Mouse (Mus musculus): ENCODE measurements at regions not wholly inside any gene's neighbourhood (a gene's known extent, or its start where the extent isn't known, plus 50 kb on each side); places are given as distances from the start of the nearest gene placed in this dataset.

DNA sequence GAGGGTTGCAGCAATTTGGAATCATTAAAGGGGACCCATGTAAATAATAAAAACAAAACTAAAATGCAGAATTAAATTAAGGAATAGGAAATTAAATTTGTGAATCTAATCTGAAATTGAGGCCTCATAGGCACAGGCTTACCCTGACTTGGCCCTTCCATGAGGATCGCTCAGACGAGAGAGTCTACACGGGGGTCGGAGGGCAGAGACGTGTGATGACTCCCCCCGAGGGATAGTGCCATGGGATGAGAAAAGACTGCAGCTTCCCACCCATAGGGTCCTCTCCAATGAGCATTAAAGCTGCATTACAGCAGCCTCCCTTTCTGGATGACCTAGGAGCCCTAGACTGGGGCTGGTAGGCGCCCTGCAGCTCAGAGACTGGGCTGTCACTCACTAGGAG is 85.4 kb upstream of the Pkdcc start:
- Histone ChIP-seq H3K27ac (0 out of 2 replicates have a peak overlapping the region, but pooled peaks have one; percentile 25), H3K4me1 (peaks cover 36% of the 10 kb centered on the region), H3K4me2 (0 out of 2 replicates have a peak overlapping the region, but pooled peaks have one; percentile 17)

DNA sequence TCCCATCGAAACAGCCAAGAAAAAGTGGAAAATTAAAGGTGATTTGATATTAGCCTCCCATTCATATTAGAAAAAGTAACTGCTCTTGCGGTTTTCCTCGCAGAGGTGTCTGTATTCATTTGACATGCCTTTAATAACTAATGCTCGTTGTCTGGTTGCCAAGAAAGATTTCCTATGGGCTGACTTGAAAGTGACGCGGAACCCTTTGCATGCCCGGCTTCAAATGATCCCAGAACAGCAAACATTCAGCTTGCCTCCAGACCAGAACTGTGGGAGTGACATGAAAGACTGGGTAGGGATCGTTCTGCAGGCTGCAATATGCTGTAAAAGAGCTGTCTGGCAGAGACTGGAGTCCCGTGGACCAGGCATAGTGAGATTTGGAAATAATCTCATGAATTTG is 81.9 kb upstream of the Pkdcc start:
- H3K4me2 ChIP-seq: no peak overlapping the region
- no peak overlapping the region for H3K27ac ChIP-seq
- peaks cover 12% of the 10 kb centered on the region; the same call in 1 of the 2 replicates for H3K27me3 ChIP-seq
- H3K4me1 ChIP-seq: peaks cover 24% of the 10 kb centered on the region
- H3K36me3 ChIP-seq (replicated peaks): no peaks in the 10 kb centered on the region
- H3K9ac ChIP-seq: no peak overlapping the region
- no peak for ATAC-seq (ENCODE audit: low FRiP score)
- WGBS: 78% methylated on average over 9 of the region's 9 CpGs
- H3K4me3 ChIP-seq (replicated peaks): no peak overlapping the region
- no peaks in the 10 kb centered on the region for H3K9me3 ChIP-seq

More for the DNA sequence above, 85.4 kb upstream of the Pkdcc start:
- 0 out of 2 replicates have a peak, but pooled peaks have one; percentile 13 for ATAC-seq (ENCODE audit: low FRiP score)
- H3K27me3 ChIP-seq: peaks cover 26% of the 10 kb centered on the region
- no peak overlapping the region for H3K9ac ChIP-seq
- H3K4me3 ChIP-seq (replicated peaks): no peak overlapping the region
- 68% methylated on average over 7 of the region's 7 CpGs for WGBS
- H3K9me3 ChIP-seq: no peaks in the 10 kb centered on the region
- no peaks in the 10 kb centered on the region for H3K36me3 ChIP-seq (replicated peaks)

DNA sequence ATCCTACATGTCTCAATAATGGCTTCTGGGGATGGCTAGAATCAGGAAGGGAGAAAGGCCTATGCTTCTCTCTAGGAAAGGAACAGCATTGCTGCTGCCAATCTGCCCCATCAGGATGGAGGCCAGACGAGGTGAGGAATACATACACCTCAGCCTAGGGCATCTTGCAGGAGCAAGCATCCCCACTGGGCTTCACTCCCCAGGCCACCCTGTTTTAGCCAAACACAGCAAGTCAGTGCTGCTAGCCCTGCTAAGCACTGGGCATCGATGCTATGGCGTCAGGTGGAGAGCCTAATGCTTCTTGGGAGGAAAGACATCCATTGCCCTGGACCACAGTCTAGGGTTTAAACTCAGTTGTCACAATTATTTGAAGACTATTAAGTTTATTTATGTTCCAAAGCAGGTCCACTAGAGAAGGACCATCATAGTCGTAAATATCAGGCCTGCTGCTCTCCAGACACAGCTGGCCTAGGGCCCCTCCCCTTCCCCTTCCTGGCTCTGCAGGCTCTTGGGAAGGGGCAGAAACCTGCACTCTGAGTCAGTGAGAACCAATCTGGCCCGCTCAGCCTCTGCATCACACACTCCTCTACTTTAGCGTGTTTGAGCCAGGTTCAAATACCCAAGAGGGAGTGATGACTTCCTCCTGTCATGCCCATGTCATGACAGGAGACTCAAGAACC is 79.5 kb upstream of the Pkdcc start:
- H3K9me3 ChIP-seq: no peaks in the 10 kb centered on the region
- H3K27ac ChIP-seq: no peak overlapping the region
- no peak overlapping the region for H3K9ac ChIP-seq
- no peak overlapping the region for H3K4me3 ChIP-seq (replicated peaks)
- peaks cover 18% of the 10 kb centered on the region for H3K4me1 ChIP-seq
- ATAC-seq (ENCODE audit: low FRiP score): no peak
- peaks cover 6% of the 10 kb centered on the region; the same call in 1 of the 2 replicates for H3K27me3 ChIP-seq
- H3K36me3 ChIP-seq (replicated peaks): no peaks in the 10 kb centered on the region
- H3K4me2 ChIP-seq: no peak overlapping the region
- 76% methylated on average over 6 of the region's 6 CpGs for WGBS

DNA sequence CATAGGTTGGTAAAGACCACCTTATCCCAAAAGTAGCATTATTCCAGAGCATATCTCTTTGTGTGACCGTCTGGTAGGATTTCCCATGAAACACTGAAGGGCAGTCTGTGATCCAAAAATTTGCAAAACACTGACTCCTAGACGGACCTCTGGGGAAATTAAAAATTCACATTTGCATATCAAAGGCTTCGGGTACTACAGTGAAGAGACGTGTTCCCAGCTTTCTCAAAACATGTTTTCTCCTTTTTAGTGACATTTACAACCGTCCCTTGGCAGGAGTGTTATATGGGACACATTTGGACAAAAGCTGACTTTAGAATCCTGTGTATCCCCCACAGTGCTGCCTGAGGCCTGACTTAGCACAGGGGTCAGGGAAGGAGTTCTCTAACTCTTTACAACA is 78.8 kb upstream of the Pkdcc start:
- 0 out of 2 replicates have a peak, but pooled peaks cover 3% of the 10 kb centered on the region for H3K27me3 ChIP-seq
- H3K9me3 ChIP-seq: no peaks in the 10 kb centered on the region
- H3K27ac ChIP-seq: no peak overlapping the region
- no peak overlapping the region for H3K9ac ChIP-seq
- no peak overlapping the region for H3K4me3 ChIP-seq (replicated peaks)
- no peak for ATAC-seq (ENCODE audit: low FRiP score)
- no peak overlapping the region for H3K4me2 ChIP-seq
- 41% methylated on average over 5 of the region's 5 CpGs for WGBS
- H3K4me1 ChIP-seq: peaks cover 18% of the 10 kb centered on the region
- no peaks in the 10 kb centered on the region for H3K36me3 ChIP-seq (replicated peaks)

DNA sequence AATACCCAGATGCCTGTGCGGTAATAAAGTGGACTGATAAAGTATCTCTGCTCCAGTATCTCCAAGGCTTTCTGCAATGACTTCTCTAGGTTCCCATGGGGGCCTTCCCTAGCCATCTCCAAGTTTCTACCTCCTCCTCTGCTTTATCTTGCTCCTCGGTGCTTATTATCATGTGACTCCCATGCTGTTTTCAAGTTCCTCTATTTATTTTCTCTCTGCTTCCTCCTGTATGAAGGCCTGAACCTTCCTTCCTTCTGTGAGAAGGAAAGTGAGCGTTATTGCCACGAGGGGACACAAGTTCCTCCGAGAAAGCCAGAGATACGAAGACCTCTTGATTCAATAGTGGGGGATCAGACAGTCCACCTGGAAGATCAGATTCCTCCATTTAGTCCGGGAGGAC is 77.4 kb upstream of the Pkdcc start:
- WGBS: 84% methylated on average over 7 of the region's 7 CpGs
- Histone ChIP-seq H3K9me3 (no peaks in the 10 kb centered on the region), H3K27ac (no peak overlapping the region), H3K9ac (no peak overlapping the region), H3K27me3 (0 out of 2 replicates have a peak, but pooled peaks cover 2% of the 10 kb centered on the region), H3K36me3 (replicated peaks) (no peaks in the 10 kb centered on the region), H3K4me1 (peaks cover 18% of the 10 kb centered on the region), H3K4me2 (no peak overlapping the region), H3K4me3 (replicated peaks) (no peak overlapping the region)
- no peak for ATAC-seq (ENCODE audit: low FRiP score)

DNA sequence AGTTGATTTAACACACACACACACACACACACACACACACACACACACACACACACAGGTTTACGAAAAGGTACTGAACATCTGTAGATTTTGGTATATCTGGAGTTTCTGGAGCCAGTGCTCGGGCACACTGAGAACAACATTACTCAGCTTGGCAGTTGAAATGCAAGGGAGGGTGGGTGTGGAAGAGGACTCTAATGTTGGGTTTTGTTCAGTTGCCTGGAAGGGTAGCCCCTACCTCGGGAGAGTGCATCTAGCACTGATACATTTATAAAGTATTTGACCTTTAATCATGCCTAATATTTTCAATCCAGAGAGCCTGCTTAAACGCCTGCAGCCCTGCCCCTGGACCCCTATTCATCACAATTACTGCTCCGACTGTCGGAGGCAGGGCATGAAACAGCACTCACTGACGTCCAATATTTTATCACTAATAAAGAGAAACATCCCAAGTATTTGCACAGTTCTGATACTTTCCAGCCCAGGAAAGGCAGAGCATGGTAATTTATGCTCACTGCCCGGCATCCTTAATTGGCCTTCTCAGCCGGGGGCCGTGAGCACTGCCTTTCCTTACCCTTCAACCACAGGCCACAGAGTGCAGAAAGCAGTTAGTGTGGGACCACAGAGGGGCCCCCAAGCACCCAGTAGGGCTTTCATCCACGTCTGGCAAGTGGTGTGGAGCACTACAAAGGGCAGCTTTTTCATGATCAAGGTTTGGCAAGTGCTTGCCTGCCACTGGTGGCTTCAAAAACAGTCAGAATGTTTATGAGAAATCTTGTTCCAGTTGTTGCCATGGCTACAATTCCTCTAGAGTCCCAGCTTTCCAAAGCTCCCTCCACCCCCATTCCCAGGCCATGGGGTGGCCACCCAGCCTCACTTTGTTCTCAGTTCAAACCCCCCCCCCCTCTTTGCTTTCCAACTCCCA is 76.3 kb upstream of the Pkdcc start:
- H3K9me3 ChIP-seq: no peaks in the 10 kb centered on the region
- no peak overlapping the region for H3K27ac ChIP-seq
- no peak overlapping the region for H3K4me3 ChIP-seq (replicated peaks)
- H3K27me3 ChIP-seq: no peaks in the 10 kb centered on the region
- ATAC-seq (ENCODE audit: low FRiP score): no peak; the same call in 1 of the 2 replicates
- 21% methylated on average over 11 of the region's 11 CpGs for WGBS
- H3K36me3 ChIP-seq (replicated peaks): no peaks in the 10 kb centered on the region
- H3K4me2 ChIP-seq: no peak overlapping the region
- H3K4me1 ChIP-seq: peaks cover 18% of the 10 kb centered on the region
- no peak overlapping the region for H3K9ac ChIP-seq

DNA sequence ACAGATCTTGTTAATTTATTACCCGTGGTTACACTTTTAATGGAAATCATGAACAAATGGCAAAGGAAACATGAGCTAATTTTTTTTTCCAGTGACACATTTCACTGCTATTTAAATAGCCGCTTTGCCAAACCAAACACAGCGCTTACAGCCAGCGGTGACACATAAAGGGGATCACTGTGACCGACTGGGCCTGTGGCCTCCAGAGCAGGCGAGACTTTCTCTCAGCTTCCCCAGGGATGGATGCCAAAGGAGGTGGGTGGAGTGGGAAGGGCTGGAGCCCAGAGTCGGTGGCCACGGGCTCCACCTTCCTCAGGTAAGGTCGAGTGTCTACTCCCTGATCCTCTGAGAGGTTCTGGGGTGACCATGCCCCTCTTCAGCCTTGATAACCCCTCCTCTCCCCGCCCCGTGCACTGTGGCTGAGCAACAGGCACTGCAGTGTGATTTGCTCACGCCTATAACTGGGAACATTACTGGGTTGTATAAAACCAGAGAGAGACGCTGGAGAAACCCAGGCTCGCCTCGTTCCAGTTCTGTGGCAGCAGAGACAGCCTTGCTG is 66.6 kb upstream of the Pkdcc start:
- Histone ChIP-seq H3K9ac (no peak overlapping the region), H3K4me1 (no peaks in the 10 kb centered on the region), H3K27me3 (no peaks in the 10 kb centered on the region), H3K4me3 (replicated peaks) (no peak overlapping the region), H3K4me2 (no peak overlapping the region), H3K36me3 (replicated peaks) (no peaks in the 10 kb centered on the region), H3K27ac (no peak overlapping the region), H3K9me3 (no peaks in the 10 kb centered on the region)
- 92% methylated on average over 15 of the region's 15 CpGs for WGBS
- no peak for ATAC-seq (ENCODE audit: low FRiP score)

DNA sequence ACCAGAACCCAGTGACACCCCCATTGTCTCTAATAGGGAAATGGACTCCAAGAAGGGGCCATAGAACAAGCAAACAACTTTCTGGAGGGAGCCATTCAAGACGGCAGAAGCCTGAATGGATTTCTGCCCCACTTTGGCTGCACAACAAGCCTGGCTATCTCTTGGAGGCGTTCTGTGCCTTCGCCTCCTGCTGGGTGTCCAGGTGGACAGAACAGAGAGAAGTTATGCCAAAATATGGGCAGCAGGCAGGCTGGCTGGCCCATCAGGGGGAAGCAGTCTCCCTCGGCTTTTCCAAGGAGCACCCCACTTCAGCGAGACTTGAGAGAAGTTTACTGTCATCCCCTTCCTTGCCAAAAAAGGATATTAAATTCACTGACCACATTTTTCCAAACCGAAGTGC is 65.8 kb upstream of the Pkdcc start:
- 87% methylated on average over 6 of the region's 6 CpGs for WGBS
- ATAC-seq (ENCODE audit: low FRiP score): no peak
- H3K4me3 ChIP-seq (replicated peaks): no peak overlapping the region
- H3K9ac ChIP-seq: no peak overlapping the region
- H3K27me3 ChIP-seq: no peaks in the 10 kb centered on the region
- no peak overlapping the region for H3K4me2 ChIP-seq
- no peaks in the 10 kb centered on the region for H3K9me3 ChIP-seq
- H3K4me1 ChIP-seq: no peaks in the 10 kb centered on the region
- H3K27ac ChIP-seq: no peak overlapping the region
- no peaks in the 10 kb centered on the region for H3K36me3 ChIP-seq (replicated peaks)

DNA sequence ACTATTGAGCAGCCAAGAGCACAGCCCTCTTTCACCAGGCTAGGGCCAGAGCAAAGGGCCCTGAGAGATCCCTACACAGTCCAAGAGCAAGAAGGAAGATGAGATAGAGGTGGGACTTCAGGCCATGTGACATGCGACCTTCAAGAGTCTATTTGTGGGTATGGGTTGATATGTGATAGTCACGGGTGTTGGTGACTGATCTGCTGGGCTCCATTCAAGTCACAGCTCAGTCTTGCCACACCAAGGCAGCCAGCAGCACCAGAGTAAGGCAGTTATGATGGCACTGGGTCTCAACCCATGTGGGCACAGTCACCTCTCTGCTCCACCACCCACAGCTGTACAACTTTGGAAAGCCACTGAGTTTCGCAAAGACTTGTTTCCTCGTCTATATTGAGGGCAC is 60.0 kb upstream of the Pkdcc start:
- no peaks in the 10 kb centered on the region for H3K9me3 ChIP-seq
- H3K4me3 ChIP-seq (replicated peaks): no peak overlapping the region
- ATAC-seq (ENCODE audit: low FRiP score): no peak
- 88% methylated on average over 4 of the region's 4 CpGs for WGBS
- no peaks in the 10 kb centered on the region for H3K27me3 ChIP-seq
- no peak overlapping the region for H3K4me2 ChIP-seq
- H3K36me3 ChIP-seq (replicated peaks): no peaks in the 10 kb centered on the region
- no peak overlapping the region for H3K9ac ChIP-seq
- H3K4me1 ChIP-seq: no peaks in the 10 kb centered on the region
- H3K27ac ChIP-seq: no peak overlapping the region

DNA sequence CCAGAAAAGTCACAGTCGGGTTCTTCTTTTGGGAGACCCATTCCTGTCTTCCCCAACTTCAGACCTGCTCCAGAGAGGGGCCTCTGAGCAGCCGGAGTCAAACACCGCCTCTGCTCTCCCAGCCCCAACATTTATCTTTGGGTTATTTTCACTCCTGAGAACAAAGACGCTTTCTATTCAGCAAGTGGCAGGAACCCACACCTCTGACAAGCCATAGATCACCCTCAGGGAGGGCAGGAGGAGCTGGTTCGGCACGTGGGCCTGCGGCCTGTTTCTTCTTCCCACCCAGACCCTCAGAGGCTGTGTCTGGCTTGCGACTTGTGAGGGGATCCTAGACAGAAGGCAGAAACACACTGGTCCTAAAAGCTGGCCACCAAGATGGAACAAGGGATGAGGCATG is 58.4 kb upstream of the Pkdcc start:
- Histone ChIP-seq H3K4me3 (replicated peaks) (no peak overlapping the region), H3K27ac (no peak overlapping the region), H3K36me3 (replicated peaks) (no peaks in the 10 kb centered on the region), H3K9me3 (no peaks in the 10 kb centered on the region), H3K4me1 (no peaks in the 10 kb centered on the region), H3K4me2 (no peak overlapping the region), H3K9ac (no peak overlapping the region), H3K27me3 (no peaks in the 10 kb centered on the region)
- 67% methylated on average over 8 of the region's 8 CpGs for WGBS
- no peak for ATAC-seq (ENCODE audit: low FRiP score)

DNA sequence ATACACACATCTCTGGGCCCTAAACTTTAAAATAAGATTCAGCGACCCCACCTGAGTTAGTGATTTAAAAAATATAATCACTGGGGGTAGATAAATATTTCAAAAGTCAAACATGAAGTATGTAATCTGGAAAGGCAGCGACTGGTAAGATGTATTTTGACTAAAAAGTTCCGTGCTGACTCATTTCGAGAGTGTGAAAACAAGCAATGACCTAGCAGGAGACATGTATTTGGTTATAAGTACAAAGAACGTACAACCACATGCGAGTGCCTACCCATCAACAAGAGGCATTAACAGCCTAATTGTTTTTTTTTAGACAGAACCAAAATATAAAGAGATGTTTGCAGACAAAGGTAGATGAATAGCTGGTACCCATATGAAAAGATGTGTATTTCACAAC is 57.0 kb upstream of the Pkdcc start:
- H3K36me3 ChIP-seq (replicated peaks): no peaks in the 10 kb centered on the region
- no peak overlapping the region for H3K27ac ChIP-seq
- no peaks in the 10 kb centered on the region for H3K9me3 ChIP-seq
- no peaks in the 10 kb centered on the region for H3K4me1 ChIP-seq
- H3K27me3 ChIP-seq: no peaks in the 10 kb centered on the region
- no peak overlapping the region for H3K9ac ChIP-seq
- H3K4me2 ChIP-seq: no peak overlapping the region
- no peak for ATAC-seq (ENCODE audit: low FRiP score)
- no peak overlapping the region for H3K4me3 ChIP-seq (replicated peaks)
- 81% methylated on average over 6 of the region's 6 CpGs for WGBS

DNA sequence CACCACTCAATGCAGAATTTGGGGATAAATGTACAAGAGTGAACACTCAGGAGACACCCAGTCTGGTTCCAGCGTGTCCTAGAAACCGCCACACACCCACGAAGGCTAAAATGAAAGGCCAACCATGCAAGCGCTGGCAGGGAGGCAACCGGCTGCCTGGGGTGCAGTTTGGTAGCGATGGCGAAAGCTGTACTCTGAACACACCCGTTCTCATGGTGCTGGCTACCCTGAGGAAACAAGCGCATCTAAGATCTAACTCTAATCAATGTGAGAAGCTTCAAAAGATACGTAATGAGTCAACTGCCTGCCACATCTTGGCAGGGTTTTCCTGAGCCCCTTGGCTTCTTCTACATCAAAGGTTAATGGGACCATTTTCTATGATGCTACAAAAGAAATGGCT is 56.4 kb upstream of the Pkdcc start:
- Histone ChIP-seq H3K4me3 (replicated peaks) (no peak overlapping the region), H3K27me3 (no peaks in the 10 kb centered on the region), H3K36me3 (replicated peaks) (no peaks in the 10 kb centered on the region), H3K27ac (no peak overlapping the region), H3K9ac (no peak overlapping the region), H3K9me3 (no peaks in the 10 kb centered on the region), H3K4me2 (no peak overlapping the region), H3K4me1 (0 out of 2 replicates have a peak, but pooled peaks cover under 1% of the 10 kb centered on the region)
- no peak for ATAC-seq (ENCODE audit: low FRiP score)
- WGBS: 91% methylated on average over 10 of the region's 10 CpGs

Measured in forebrain, embryonic 12.5 days (tissue).